ENCODE assay signal across 18 mouse cellular contexts in the genomic region with DNA sequence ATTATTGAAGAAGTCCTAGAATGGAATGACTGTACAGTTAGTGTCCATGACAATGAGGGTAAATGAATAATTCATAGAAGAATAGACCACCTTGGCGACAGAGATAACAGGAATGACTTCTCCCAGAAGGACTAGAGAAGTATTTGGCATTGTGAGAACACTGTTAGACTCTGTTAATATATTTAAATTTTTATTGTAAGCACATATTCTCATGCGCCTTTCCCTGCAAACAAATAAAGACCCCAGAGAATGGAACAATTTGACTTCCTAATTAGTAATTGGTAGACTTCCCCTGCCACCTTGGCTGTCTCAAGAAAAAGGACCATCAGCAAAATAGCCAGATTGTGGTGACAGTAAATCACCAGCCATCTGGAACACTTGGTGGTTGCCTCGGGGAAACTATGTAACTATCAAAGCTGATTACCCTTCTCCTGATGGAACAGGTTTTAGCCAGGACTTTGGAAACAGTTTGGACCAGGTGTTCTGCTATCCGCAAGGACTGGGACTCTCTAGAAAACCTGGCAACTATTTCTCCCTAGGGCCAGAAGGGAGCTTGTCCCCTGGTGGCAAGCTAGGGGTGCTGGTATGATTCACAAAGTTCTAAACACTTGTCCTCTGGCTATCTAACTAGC.
DNase-seq lines count a peak whose midpoint lies in the region; ATAC-seq lines count a peak whose summit lies in the region.
"Had no signal": no experiment of that assay in that cellular context is flagged by ENCODE, and none has a peak within 500 bp of the region (broad histone marks: within the 10 kb centered on the region; RNA-seq: fewer than 3 reads in every experiment).

No protein-coding gene starts in this region.

- H3K36me3 ChIP-seq in hindbrain, embryonic 15.5 days: no peaks in the 10 kb centered on the region
- H3K36me3 ChIP-seq in hindbrain, embryonic 10.5 days: no peaks in the 10 kb centered on the region
- H3K36me3 ChIP-seq in midbrain, embryonic 13.5 days: no peaks in the 10 kb centered on the region
- H3K36me3 ChIP-seq in midbrain, embryonic 10.5 days: no peaks in the 10 kb centered on the region
- no peaks in the 10 kb centered on the region for H3K36me3 ChIP-seq in midbrain, embryonic 15.5 days (replicated peaks)
- H3K36me3 ChIP-seq: heart, embryonic 10.5 days; kidney, embryonic 15.5 days; limb, embryonic 10.5 days had no signal

- no peak for DNase-seq in cerebellum, postnatal 4 days (ENCODE audit: low spot score in 2 of 2)
- no peak for DNase-seq in hindbrain, embryonic 10.5 days (ENCODE audit: low spot score)
- DNase-seq in midbrain, embryonic 10.5 days (ENCODE audit: low spot score): no peak
- no peak for DNase-seq in ovary, postnatal 36 days (ENCODE audit: low spot score)
- DNase-seq: gastrocnemius, postnatal 36 days; heart, postnatal 10 days; lung, embryonic 14.5 days; right cerebral cortex, adult 18-20 months had no signal

- H3K4me1 ChIP-seq in hindbrain, embryonic 15.5 days (replicated peaks): no peaks in the 10 kb centered on the region
- H3K4me1 ChIP-seq in hindbrain, embryonic 10.5 days (replicated peaks): no peaks in the 10 kb centered on the region
- H3K4me1 ChIP-seq in midbrain, embryonic 13.5 days (replicated peaks): no peaks in the 10 kb centered on the region
- no peaks in the 10 kb centered on the region for H3K4me1 ChIP-seq in midbrain, embryonic 10.5 days
- H3K4me1 ChIP-seq in midbrain, embryonic 15.5 days: no peaks in the 10 kb centered on the region
- H3K4me1 ChIP-seq: heart, embryonic 10.5 days; kidney, embryonic 15.5 days; limb, embryonic 10.5 days had no signal

- H3K27ac ChIP-seq in hindbrain, embryonic 15.5 days (replicated peaks): no peak overlapping the region
- no peak overlapping the region for H3K27ac ChIP-seq in hindbrain, embryonic 10.5 days
- H3K27ac ChIP-seq in midbrain, embryonic 13.5 days: no peak overlapping the region
- H3K27ac ChIP-seq in midbrain, embryonic 10.5 days (replicated peaks): no peak overlapping the region
- no peak overlapping the region for H3K27ac ChIP-seq in midbrain, embryonic 15.5 days
- H3K27ac ChIP-seq: heart, embryonic 10.5 days; kidney, embryonic 15.5 days; limb, embryonic 10.5 days had no signal

- ATAC-seq in cerebellum, adult (ENCODE audit: insufficient number of reproducible peaks, low FRiP score, low TSS enrichment): 0 out of 2 replicates have a peak, but pooled peaks have one; percentile 20
- peak; percentile 51; the same call in 1 of the 2 replicates for ATAC-seq in hindbrain, embryonic 15.5 days (ENCODE audit: low FRiP score, low read depth)
- peak; percentile 40; the same call in 1 of the 2 replicates for ATAC-seq in midbrain, embryonic 13.5 days
- peak; percentile 56; the same call in 1 of the 2 replicates for ATAC-seq in midbrain, embryonic 15.5 days (replicated peaks)
- ATAC-seq: inflammation-experienced regulatory T-cells, adult 6 months had no signal

- no peak overlapping the region for H3K9ac ChIP-seq in hindbrain, embryonic 15.5 days
- H3K9ac ChIP-seq in midbrain, embryonic 13.5 days (replicated peaks): no peak overlapping the region
- H3K9ac ChIP-seq in midbrain, embryonic 15.5 days: no peak overlapping the region
- H3K9ac ChIP-seq: kidney, embryonic 15.5 days; lung, embryonic 14.5 days had no signal

- H3K4me2 ChIP-seq in hindbrain, embryonic 15.5 days: no peak overlapping the region
- no peak overlapping the region for H3K4me2 ChIP-seq in midbrain, embryonic 13.5 days (replicated peaks)
- no peak overlapping the region for H3K4me2 ChIP-seq in midbrain, embryonic 15.5 days
- H3K4me2 ChIP-seq: kidney, embryonic 15.5 days; liver, embryonic 11.5 days; lung, embryonic 14.5 days had no signal

- H3K9me3 ChIP-seq in hindbrain, embryonic 15.5 days: no peaks in the 10 kb centered on the region
- no peaks in the 10 kb centered on the region for H3K9me3 ChIP-seq in hindbrain, embryonic 10.5 days
- H3K9me3 ChIP-seq in midbrain, embryonic 13.5 days: no peaks in the 10 kb centered on the region
- no peaks in the 10 kb centered on the region for H3K9me3 ChIP-seq in midbrain, embryonic 10.5 days (replicated peaks)
- H3K9me3 ChIP-seq in midbrain, embryonic 15.5 days: no peaks in the 10 kb centered on the region
- H3K9me3 ChIP-seq: heart, embryonic 10.5 days; kidney, embryonic 15.5 days; limb, embryonic 10.5 days had no signal

- WGBS in hindbrain, embryonic 15.5 days: 51% methylated on average over 4 of the region's 4 CpGs
- 83% methylated on average over 4 of the region's 4 CpGs for WGBS in hindbrain, embryonic 10.5 days
- WGBS in midbrain, embryonic 13.5 days: 66% methylated on average over 4 of the region's 4 CpGs
- WGBS in midbrain, embryonic 10.5 days: 81% methylated on average over 4 of the region's 4 CpGs
- 55% methylated on average over 4 of the region's 4 CpGs for WGBS in midbrain, embryonic 15.5 days

- no peak overlapping the region for H3K4me3 ChIP-seq in hindbrain, embryonic 15.5 days
- no peak overlapping the region for H3K4me3 ChIP-seq in hindbrain, embryonic 10.5 days
- H3K4me3 ChIP-seq in midbrain, embryonic 13.5 days (replicated peaks): no peak overlapping the region
- no peak overlapping the region for H3K4me3 ChIP-seq in midbrain, embryonic 10.5 days
- no peak overlapping the region for H3K4me3 ChIP-seq in midbrain, embryonic 15.5 days
- H3K4me3 ChIP-seq: erythroblast, embryonic 14.5 days; heart, embryonic 10.5 days; kidney, embryonic 15.5 days; limb, embryonic 10.5 days had no signal

- H3K27me3 ChIP-seq in hindbrain, embryonic 15.5 days: no peaks in the 10 kb centered on the region
- no peaks in the 10 kb centered on the region for H3K27me3 ChIP-seq in hindbrain, embryonic 10.5 days (ENCODE audit: insufficient read depth, poor library complexity, severe bottlenecking)
- H3K27me3 ChIP-seq in midbrain, embryonic 13.5 days: no peaks in the 10 kb centered on the region
- H3K27me3 ChIP-seq in midbrain, embryonic 10.5 days (ENCODE audit: low read depth, poor library complexity, severe bottlenecking): no peaks in the 10 kb centered on the region
- no peaks in the 10 kb centered on the region for H3K27me3 ChIP-seq in midbrain, embryonic 15.5 days (replicated peaks)
- H3K27me3 ChIP-seq: kidney, embryonic 15.5 days had no signal
